Mouse (Mus musculus): Measurements from ENCODE around the gene Cxcl14. TPM values are rescaled to one million over a fixed set of nuclear protein-coding genes. Genes with fewer than 3 reads are reported as not detected.

The Cxcl14 gene
- total and polyA plus RNA-seq, 3 experiments: not detected

DNA sequence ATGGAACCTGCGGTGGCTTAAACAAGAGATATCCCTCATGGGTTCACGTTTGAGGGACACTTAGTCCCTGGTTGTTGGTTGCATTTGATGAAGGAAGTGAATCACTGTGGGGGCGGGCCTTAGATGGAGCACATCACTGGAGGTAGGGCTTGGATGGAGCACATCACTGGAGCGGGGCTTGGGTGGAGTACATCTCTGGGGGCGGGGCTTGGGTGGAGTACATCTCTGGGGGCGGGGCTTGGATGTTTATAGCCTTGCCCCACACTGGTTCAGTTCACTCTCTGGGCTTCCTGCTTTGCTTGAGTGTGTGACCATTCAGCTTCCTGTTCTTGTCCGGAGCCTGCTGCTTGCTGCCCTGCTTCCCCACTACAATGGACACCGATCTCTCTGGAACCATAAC, 37.9 kb upstream of the Cxcl14 start:
- Histone ChIP-seq H3K27me3 (replicated peaks) (peaks cover 39% of the 10 kb centered on the region), H3K27ac (ENCODE audit: insufficient read depth, low read depth) (no peak overlapping the region), H3K4me1 (ENCODE audit: control insufficient read depth in 1 of 2, insufficient read depth in 2 of 2) (peaks cover 2 to 21% of the 10 kb centered on the region in 2 experiments; a peak in 2 of 4 replicates), H3K36me3 (replicated peaks in 1 of 2; ENCODE audit: control insufficient read depth in 1 of 2, insufficient read depth in 1 of 2, low read length in 1 of 2) (no peaks in the 10 kb centered on the region), H3K4me3 (replicated peaks in 1 of 3; ENCODE audit: low read depth in 2 of 3, low read length in 2 of 3, poor library complexity in 1 of 3) (no peak overlapping the region), H3K9ac (ENCODE audit: insufficient read depth, low read depth) (no peak overlapping the region), H3K9me3 (replicated peaks; ENCODE audit: low read length) (no peaks in the 10 kb centered on the region), H3K79me2 (replicated peaks; ENCODE audit: control insufficient read depth, extremely low read depth, insufficient read depth, poor library complexity, severe bottlenecking) (no peaks in the 10 kb centered on the region), H3K4me2 (ENCODE audit: insufficient read depth, low read depth, poor library complexity, severe bottlenecking) (no peak overlapping the region)
- in situ Hi-C loops (cut with MboI; ENCODE audit: low pct_ligation_motif_present, low pct_unique_long_range_greater_than_20kb, low sequenced_read_pairs): no loop called here
- TF ChIP-seq SMC3 (IDR thresholded peaks at IDR 0.05; ENCODE audit: low read depth, low read length): no peak
- TF ChIP-seq HCFC1 (IDR thresholded peaks at IDR 0.05; ENCODE audit: low read depth, low read length): no peak
- no peak for TF ChIP-seq JUN (IDR thresholded peaks at IDR 0.05; ENCODE audit: insufficient read depth, low read depth, low read length)
- no peak for TF ChIP-seq UBTF (IDR thresholded peaks at IDR 0.05; ENCODE audit: low read depth, low read length)
- no peak for TF ChIP-seq E2F4 (IDR thresholded peaks at IDR 0.05; ENCODE audit: insufficient replicate concordance, low read depth, low read length)
- no peak for TF ChIP-seq ZMIZ1 (IDR thresholded peaks at IDR 0.05; ENCODE audit: low read depth, low read length)
- TF ChIP-seq JUND (conservative IDR thresholded peaks at IDR 0.05; ENCODE audit: low read depth, low read length): no peak
- no peak for TF ChIP-seq CTCF (conservative IDR thresholded peaks at IDR 0.05 in 1 of 2, IDR thresholded peaks at IDR 0.05 in 1 of 2; ENCODE audit: low read depth in 2 of 2, low read length in 2 of 2)
- TF ChIP-seq ETS1 (conservative IDR thresholded peaks at IDR 0.05; ENCODE audit: low read depth, low read length): no peak
- TF ChIP-seq MAFK (IDR thresholded peaks at IDR 0.05; ENCODE audit: insufficient replicate concordance, low read length): no peak
- TF ChIP-seq MEF2A (IDR thresholded peaks at IDR 0.05; ENCODE audit: borderline replicate concordance, low read depth, low read length): no peak
- dilution Hi-C loops (cut with MboI; ENCODE audit: extremely low pct_ligation_motif_present, extremely low pct_unique_long_range_greater_than_20kb, low sequenced_read_pairs): no loop called here
- DNase-seq (ENCODE audit: extremely low read depth): peak; percentile 17

DNA sequence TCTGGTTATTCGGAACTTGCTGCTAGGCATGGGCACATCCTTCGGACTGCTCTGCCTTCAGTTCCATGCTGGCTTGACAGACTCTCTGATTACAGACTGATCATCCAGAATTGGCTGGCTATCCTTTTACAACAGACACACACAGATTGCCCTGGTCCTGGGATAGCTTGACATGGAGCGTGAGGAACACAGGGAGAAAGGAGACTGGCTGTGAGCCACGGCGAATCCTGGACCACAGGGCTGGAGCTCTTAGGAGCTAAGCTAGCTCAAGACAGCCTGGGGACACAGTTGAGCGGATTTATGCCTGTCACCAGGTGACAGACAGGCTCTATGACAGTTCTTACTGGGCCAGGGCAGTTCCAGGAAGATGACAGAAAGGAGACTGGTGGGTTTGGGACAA, 36.0 kb upstream of the Cxcl14 start:
- H3K4me1 ChIP-seq (ENCODE audit: control insufficient read depth in 1 of 2, insufficient read depth in 2 of 2): peaks cover 2 to 21% of the 10 kb centered on the region in 2 experiments; a peak in 2 of 4 replicates
- H3K36me3 ChIP-seq (replicated peaks in 1 of 2; ENCODE audit: control insufficient read depth in 1 of 2, insufficient read depth in 1 of 2, low read length in 1 of 2): no peaks in the 10 kb centered on the region
- dilution Hi-C loops (cut with MboI; ENCODE audit: extremely low pct_ligation_motif_present, extremely low pct_unique_long_range_greater_than_20kb, low sequenced_read_pairs): no loop called here
- H3K27ac ChIP-seq (ENCODE audit: insufficient read depth, low read depth): no peak overlapping the region
- H3K27me3 ChIP-seq (replicated peaks): peaks cover 54% of the 10 kb centered on the region
- H3K79me2 ChIP-seq (replicated peaks; ENCODE audit: control insufficient read depth, extremely low read depth, insufficient read depth, poor library complexity, severe bottlenecking): no peaks in the 10 kb centered on the region
- TF ChIP-seq MYC (IDR thresholded peaks at IDR 0.05; ENCODE audit: low read depth, low read length) (no peak), UBTF (IDR thresholded peaks at IDR 0.05; ENCODE audit: low read depth, low read length) (no peak), CHD1 (IDR thresholded peaks at IDR 0.05; ENCODE audit: low read depth, low read length) (no peak), JUND (conservative IDR thresholded peaks at IDR 0.05; ENCODE audit: low read depth, low read length) (no peak), IRF4 (IDR thresholded peaks at IDR 0.05; ENCODE audit: low read depth, low read length) (no peak), MAZ (IDR thresholded peaks at IDR 0.05; ENCODE audit: low read depth, low read length) (no peak), ELF1 (IDR thresholded peaks at IDR 0.05; ENCODE audit: low read depth, low read length) (no peak), USF2 (conservative IDR thresholded peaks at IDR 0.05; ENCODE audit: low read depth, low read length) (no peak), MEF2A (IDR thresholded peaks at IDR 0.05; ENCODE audit: borderline replicate concordance, low read depth, low read length) (no peak), NRF1 (IDR thresholded peaks at IDR 0.05; ENCODE audit: low read depth, low read length) (no peak), ETS1 (conservative IDR thresholded peaks at IDR 0.05; ENCODE audit: low read depth, low read length) (no peak), ZNF384 (IDR thresholded peaks at IDR 0.05; ENCODE audit: low read depth, low read length) (no peak), SIN3A (IDR thresholded peaks at IDR 0.05; ENCODE audit: low read length) (no peak)
- no peak overlapping the region for H3K4me3 ChIP-seq (replicated peaks in 1 of 3; ENCODE audit: low read depth in 2 of 3, low read length in 2 of 3, poor library complexity in 1 of 3)
- DNase-seq (ENCODE audit: extremely low read depth): no peak
- in situ Hi-C loops (cut with MboI; ENCODE audit: low pct_ligation_motif_present, low pct_unique_long_range_greater_than_20kb, low sequenced_read_pairs): no loop called here
- H3K9ac ChIP-seq (ENCODE audit: insufficient read depth, low read depth): no peak overlapping the region
- no peak overlapping the region for H3K4me2 ChIP-seq (ENCODE audit: insufficient read depth, low read depth, poor library complexity, severe bottlenecking)
- no peaks in the 10 kb centered on the region for H3K9me3 ChIP-seq (replicated peaks; ENCODE audit: low read length)

Data from CH12.LX (cell line).